Mouse (Mus musculus): ENCODE data around the gene Itln1.

Gene Itln1

DNA sequence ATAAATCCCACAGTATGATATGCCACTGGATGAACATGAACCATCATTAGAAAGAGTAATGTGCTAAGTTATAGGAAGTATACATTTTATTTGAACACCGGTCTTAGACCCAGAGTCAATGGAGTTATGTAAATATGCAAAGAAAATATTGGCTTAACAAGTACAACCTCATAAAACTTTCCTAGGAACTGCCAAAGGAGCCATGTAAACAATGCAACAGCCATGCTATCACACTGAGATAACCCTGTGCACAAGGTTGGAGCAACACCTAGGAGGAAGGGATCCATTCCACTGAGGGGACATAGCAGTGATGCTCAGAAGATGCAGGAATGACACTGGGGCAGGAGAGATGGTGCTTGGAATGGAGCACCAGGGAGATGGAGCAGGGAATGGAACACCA is 21.3 kb downstream of the Itln1 start:
- DNase-seq (ENCODE audit: low read depth, low spot score) = no peak

- DNase-seq (ENCODE audit: low read depth, low spot score) = no peak
Measured at GRCm38 (mm10) chr1:171513234-171513633, 21.9 kb downstream of the Itln1 start.

DNA sequence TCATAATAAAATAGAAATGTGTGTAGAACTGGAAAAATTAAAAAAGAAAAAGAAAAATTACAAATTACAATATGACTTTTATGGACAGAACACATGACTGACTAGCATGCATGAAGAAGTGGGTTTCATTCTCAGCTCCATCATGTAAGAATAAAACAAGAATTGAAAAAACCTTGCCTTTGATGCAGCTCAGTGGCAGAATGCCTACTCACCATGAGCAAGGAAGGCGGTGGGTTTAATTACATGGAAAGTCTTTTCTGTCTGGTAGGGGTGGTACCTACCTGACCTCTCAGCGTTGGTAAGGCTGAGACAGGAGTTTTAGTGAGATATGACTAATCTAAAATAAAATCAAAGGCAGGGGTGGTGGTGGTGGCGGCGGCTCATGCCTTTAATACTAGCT is 30.5 kb downstream of the Itln1 start:
- no peak for DNase-seq (ENCODE audit: low read depth, low spot score)

DNA sequence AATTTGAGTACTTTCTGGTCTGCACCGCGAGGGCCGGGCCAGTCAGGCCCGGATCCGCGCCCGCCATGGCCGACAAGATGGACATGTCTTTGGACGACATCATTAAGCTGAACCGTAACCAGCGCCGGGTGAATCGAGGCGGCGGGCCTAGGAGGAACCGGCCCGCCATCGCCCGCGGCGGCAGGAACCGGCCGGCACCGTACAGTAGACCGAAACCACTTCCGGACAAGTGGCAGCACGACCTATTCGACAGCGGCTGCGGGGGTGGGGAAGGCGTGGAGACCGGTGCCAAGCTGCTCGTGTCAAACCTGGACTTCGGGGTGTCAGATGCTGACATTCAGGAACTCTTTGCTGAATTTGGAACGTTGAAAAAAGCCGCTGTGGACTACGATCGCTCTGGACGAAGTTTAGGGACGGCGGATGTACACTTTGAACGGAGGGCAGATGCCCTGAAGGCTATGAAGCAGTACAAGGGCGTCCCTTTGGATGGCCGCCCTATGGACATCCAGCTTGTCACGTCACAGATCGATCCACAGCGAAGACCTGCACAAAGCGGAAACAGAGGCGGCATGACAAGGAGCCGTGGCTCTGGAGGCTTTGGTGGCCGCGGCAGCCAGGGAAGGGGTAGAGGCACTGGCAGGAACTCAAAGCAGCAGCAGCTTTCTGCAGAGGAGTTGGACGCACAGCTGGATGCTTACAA is 31.4 kb downstream of the Itln1 start:
- DNase-seq (ENCODE audit: low read depth, low spot score) = peak; percentile 70

GRCm38 (mm10) chr1:171503250-171503591 is 31.9 kb downstream of the Itln1 start, which contains the start of gene Alyref2:
Alyref2 (plus strand) TSS chr1:171503478.
- DNase-seq (ENCODE audit: low read depth, low spot score) = peak; percentile 97

DNA sequence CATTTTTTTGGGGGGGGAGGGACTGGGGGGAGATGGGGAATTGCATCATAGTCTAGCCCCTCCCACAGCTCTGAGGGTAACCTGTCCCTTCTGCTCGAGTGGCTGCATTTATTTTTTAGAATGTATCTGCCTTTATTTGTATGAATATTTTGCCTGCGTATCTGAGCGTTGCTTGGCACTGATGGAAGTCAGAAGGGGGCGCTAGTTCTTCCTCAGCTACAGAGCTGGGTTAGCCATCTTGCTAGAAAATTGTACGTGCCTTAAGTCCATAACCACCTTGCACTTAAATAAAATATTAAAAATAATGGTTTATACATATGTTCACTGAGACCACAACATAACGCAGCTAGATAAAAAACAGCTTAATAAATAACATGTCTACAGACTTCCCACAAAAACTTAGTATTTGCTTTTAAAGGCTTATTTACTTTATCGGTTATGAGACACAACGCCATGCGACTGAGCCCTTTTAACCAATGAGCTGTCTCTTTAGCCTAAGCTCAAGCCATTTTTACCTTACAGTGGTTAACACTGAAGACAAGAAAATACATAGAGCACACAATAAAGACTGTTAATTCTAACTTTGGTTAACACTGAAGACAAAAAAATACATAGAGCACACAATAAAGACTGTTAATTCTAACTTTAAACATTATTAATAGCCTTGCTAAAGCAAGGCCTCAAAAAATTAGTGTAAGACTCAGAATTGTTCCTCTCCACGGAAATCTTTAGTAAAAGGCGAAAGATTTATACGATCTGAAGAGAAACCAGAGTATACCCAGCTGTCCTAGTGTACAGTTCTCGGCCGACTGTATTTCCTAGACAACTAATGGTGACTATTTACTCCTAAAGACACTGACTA is 32.5 kb downstream of the Itln1 start:
- peak; percentile 91 for DNase-seq (ENCODE audit: low read depth, low spot score)

- peak; percentile 87 for DNase-seq (ENCODE audit: low read depth, low spot score)
Measured at GRCm38 (mm10) chr1:171501636-171502080, 33.4 kb downstream of the Itln1 start.

GRCm38 (mm10) chr1:171501016-171501610 is 34.0 kb downstream of the Itln1 start:
- no peak for DNase-seq (ENCODE audit: low read depth, low spot score)

- peak; percentile 39 for DNase-seq (ENCODE audit: low read depth, low spot score)
Measured at GRCm38 (mm10) chr1:171499856-171500255, 35.2 kb downstream of the Itln1 start.

DNA sequence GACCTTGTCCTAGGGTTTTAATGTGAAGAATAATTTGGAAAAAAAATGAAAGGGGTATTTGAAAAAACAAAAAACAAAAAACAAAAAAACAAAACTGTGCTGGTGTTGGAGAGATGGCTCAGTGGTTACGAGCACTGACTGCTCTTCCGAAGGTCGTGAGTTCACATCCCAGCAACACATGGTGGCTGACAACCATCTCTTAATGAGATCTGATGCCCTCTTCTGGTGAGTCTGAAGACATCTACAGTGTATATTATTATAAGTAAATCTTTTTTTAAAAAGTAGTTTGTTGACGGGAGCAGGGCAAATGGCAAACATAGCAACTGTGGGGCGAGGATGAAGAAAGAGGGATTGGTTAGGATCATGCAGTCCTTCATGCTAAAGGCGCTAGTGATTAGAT is 39.7 kb downstream of the Itln1 start:
- peak; percentile 47 for DNase-seq (ENCODE audit: low read depth, low spot score)

DNA sequence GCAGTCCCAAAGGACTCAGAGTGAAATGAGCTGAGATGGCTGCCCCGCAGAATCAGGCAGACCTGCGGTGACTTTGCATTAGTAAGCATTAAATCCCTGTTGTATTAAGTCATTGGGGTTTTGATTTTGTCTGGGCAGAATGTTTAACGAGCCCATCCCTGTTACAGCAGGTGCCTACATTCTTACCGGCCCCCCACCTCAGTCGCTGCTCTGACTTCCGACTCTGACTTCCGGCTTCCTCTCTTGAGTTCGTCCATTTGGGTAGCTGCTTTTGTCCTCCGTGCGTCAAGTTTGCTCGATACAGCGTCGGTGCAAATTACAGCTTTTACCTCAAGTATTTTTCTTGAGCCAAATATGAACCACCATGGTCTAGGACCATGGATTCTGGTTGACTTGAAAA is 40.9 kb downstream of the Itln1 start:
- peak; percentile 57 for DNase-seq (ENCODE audit: low read depth, low spot score)

DNA sequence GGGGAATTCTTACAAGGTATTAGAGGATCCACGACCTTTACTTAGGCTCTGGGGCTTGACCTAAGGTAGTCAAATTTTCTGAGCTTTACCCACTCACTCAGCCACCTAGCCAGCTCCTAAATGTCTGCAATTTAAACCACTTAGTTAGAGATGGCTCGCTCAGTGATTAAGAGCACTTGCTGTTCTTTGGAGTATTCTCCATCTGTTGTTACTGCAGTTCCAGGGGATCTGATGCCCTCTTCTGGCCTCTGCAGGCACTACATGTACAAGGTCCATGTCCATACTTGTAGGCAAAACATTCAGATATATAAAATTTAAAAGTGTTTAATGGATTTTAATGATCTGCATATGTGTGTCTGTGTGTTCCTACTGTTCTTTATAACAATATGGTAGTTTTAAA is 56.1 kb downstream of the Itln1 start:
- DNase-seq (ENCODE audit: low read depth, low spot score) = peak; percentile 76

DNA sequence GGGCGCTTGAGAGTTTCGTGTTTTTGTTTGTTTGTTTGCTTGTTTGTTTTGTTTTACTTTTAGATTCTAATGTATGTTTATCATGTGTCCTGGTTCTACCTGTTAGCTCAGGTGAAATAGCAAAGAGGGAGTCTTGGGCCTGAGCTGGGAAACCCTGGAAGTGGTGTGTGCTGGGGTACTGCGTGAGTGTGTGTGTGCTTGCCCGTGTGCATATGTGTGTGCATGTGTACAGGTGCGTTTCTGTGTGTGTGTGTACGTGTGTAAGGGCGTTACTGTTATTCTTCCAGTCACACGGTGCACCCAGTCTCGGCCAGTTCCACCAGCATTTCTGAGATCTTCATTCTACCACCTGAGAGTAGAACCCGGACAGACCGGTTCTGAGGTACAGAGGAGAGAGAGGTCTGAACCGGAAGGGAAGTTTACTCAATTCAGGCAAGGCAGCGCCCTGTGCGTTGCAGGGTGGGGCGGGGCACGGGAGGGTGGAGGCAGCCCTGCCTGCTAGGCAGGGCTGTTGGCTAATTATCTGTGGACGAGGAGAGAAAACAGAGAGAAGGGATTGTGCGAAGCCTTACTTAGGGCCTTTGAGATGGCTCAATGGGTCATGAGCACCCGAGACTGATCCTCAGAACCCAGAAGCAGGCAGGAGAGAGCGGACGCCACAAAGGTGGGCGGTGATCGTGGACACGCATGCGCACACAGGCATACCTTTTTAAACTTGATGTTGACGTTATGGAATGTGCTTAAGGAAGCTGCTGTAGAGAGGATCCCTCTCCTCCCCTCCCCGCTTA is 57.1 kb downstream of the Itln1 start:
- peak; percentile 93 for DNase-seq (ENCODE audit: low read depth, low spot score)

DNA sequence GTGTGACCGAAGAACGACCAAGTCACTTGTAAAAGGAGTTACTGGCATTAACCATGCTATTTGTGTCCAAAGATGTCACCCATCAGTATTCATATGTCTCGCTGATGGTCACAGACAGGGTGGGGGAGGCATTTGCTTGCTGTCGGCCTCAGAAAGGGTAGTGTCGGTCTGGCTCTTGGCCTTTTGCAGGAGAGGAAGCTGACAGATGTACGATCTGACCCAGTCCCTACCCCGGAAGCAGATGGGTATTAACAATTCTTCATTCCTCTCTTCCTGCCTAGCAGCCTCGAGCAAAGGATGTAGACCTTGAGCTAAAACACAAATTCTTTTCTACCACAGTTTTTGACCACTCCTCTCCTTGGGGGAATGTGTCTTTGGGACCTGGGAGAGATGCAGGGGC is 58.0 kb downstream of the Itln1 start:
- peak; percentile 88 for DNase-seq (ENCODE audit: low read depth, low spot score)

DNA sequence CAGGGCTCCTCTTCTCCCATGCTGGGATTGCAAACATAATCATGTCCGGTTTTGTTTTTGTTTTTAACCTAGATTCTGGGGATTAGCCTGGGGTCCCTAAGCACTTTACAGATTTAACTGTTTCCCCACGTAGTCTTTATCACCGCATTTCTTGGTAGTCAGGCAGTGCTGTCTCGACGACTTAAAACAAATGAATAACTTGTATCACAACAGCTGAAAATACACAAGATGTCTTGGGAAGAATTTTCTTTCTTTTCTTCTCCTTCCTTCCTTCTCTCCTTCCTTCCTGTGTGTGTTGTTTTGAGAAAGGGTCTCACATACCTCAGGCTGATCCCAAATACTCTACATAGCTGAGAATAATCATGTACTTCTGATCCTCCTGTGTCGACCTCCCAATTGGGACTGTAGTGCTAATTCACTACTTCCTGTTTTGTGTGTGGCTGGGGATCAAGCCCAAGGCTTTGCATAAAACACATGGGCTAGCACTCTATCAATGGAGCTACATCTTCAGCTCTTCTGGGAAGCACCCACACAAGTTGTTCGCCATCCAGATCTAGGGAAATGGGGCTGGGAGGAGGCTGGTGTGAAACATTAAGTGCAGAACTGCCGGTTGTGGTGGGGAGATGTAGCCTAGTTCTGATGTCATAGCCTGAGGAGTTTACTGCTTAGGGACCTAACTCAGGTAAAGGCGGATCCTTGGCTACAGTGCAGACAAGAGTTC is 61.0 kb downstream of the Itln1 start:
- no peak for DNase-seq (ENCODE audit: low read depth, low spot score)

GRCm38 (mm10) chr1:171473506-171473905 is 61.6 kb downstream of the Itln1 start:
- DNase-seq (ENCODE audit: low read depth, low spot score) = no peak

DNA sequence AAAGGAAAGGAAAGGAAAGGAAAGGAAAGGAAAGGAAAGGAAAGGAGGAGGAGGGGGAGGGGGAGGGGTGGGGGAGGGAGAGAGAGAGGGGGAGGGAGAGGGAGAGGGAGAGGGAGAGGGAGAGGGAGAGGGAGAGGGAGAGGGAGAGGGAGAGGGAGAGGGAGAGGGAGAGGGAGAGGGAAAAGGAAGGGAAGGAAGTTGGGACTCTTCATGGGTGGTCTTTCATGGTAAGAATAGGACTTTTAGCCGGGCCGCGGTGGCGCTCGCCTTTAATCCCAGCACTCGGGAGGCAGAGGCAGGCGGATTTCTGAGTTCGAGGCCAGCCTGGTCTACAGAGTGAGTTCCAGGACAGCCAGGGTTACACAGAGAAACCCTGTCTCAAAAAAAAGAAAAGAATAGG is 63.2 kb downstream of the Itln1 start:
- peak; percentile 54 for DNase-seq (ENCODE audit: low read depth, low spot score)

- DNase-seq (ENCODE audit: low read depth, low spot score) = peak; percentile 82
Measured at GRCm38 (mm10) chr1:171471452-171471851, 63.6 kb downstream of the Itln1 start.

DNA sequence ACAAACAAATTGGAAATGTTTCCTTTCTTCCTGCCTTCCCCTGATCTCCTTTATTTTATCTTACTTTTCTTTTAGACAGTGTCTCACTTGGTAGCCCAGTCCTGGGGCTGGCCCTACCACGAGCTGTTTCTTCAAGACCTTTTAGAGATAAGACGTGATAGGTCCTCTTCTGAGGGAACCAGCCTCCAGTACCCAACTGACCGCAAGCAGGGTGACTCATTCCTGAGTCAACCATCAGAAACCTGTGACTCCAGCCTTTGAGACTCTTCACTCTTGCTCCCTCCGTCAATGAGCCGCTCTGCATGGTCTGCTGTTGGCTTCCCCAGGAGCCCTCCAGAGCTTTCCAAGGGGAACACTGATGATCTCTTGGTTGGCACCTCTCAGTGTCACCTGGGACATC is 64.2 kb downstream of the Itln1 start:
- no peak for DNase-seq (ENCODE audit: low read depth, low spot score)

GRCm38 (mm10) chr1:171470371-171470871 is 64.7 kb downstream of the Itln1 start:
- DNase-seq (ENCODE audit: low read depth, low spot score) = peak; percentile 71

- no peak for DNase-seq (ENCODE audit: low read depth, low spot score)
Measured at GRCm38 (mm10) chr1:171469678-171470077, 65.4 kb downstream of the Itln1 start.
